Mouse (Mus musculus): ENCODE measurements at regions not wholly inside any gene's neighbourhood (a gene's known extent, or its start where the extent isn't known, plus 50 kb on each side); places are given as distances from the start of the nearest gene placed in this dataset.

DNA sequence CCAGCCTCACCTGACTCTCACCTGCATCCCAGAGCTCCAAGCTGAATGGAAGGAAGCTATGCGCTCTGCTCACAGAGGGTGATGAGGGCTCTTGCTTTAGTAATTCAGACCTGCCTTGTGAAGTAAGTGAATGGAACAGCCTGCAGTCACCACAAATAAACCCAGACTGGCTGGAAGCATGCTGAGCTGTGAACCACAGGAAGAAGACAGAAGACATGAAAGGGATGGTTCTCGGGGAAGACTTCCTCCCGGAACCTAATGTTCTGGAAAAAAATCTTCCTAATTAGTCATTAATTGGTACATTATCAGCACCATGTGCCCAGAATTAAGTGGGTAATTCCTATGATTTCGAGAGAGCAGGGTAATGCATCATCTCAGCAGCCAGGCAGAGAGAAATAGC lies 100.3 kb downstream of the Ets2 start:
- Histone ChIP-seq H3K9me3 (replicated peaks; ENCODE audit: control insufficient read depth, low read length) (no peaks in the 10 kb centered on the region), H3K4me2 (ENCODE audit: low read length) (no peak overlapping the region), H3K4me1 (ENCODE audit: control insufficient read depth, insufficient read depth, low read length) (no peaks in the 10 kb centered on the region), H3K36me3 (ENCODE audit: control insufficient read depth, insufficient read depth, low read length) (no peaks in the 10 kb centered on the region), H3K27me3 (replicated peaks; ENCODE audit: control insufficient read depth, insufficient read depth, low read length) (no peaks in the 10 kb centered on the region), H3K4me3 (ENCODE audit: low read depth, low read length) (no peak overlapping the region), H3K27ac (ENCODE audit: low read depth, low read length) (no peak overlapping the region), H3K9ac (ENCODE audit: low read length) (no peak overlapping the region)
- WGBS, result 30% methylated on average over 4 of the region's 4 CpGs
- DNase-seq (ENCODE audit: low spot score) (peak; percentile 24), ATAC-seq (no peak)

DNA sequence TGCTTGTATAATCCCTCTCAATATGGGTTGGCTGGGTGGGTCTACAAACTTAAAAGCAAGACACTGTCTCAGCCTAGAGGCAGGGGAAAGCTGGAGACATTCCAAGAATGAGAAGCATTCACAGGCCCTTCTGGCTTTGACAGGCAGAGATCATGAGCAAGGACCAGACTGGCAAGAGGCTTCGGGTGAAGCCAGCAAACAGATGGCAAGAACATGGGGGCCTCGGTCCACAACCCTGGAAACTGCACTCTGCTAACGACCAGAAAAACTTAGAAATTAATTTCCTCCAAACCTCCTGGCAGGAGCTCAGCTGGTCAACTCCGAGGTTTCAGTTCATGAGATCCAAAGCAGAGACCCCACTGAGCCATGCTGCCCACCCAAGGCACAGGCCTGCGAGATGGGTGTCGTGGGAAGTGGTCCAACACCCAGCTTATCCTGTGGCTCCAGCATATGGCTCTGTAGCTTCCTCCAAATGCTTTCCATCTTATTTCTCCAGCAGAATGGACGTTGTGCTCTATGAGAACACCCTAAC lies 99.1 kb downstream of the Ets2 start:
- Histone ChIP-seq H3K4me3 (ENCODE audit: low read depth, low read length) (no peak overlapping the region), H3K9ac (ENCODE audit: low read length) (no peak overlapping the region), H3K27me3 (replicated peaks; ENCODE audit: control insufficient read depth, insufficient read depth, low read length) (no peaks in the 10 kb centered on the region), H3K36me3 (ENCODE audit: control insufficient read depth, insufficient read depth, low read length) (no peaks in the 10 kb centered on the region), H3K4me2 (ENCODE audit: low read length) (no peak overlapping the region), H3K4me1 (ENCODE audit: control insufficient read depth, insufficient read depth, low read length) (no peaks in the 10 kb centered on the region), H3K9me3 (replicated peaks; ENCODE audit: control insufficient read depth, low read length) (no peaks in the 10 kb centered on the region), H3K27ac (ENCODE audit: low read depth, low read length) (no peak overlapping the region)
- WGBS, result 66% methylated on average over 7 of the region's 7 CpGs
- DNase-seq (ENCODE audit: low spot score) (peak; percentile 37), ATAC-seq (no peak)

DNA sequence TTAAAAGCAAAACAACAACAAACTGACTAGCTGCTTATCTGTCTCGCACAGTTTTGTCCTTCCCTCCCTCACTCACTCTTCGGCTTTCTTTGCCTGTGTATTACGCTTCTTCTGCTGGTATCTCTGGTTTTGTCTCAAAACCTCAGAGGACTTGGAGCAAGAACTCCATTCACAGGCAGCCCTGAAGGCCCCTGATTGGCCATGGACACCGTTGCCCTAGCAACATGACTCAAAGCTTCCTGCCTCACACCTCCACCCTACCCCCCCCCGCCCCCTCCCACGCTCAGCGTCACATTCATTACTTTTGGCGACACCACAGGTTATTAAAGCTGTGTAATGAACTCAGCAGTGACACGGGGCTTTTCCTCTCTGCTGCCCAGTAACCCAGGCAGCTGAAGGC lies 96.7 kb downstream of the Ets2 start:
- Histone ChIP-seq H3K9me3 (replicated peaks; ENCODE audit: control insufficient read depth, low read length) (no peaks in the 10 kb centered on the region), H3K27ac (ENCODE audit: low read depth, low read length) (no peak overlapping the region), H3K4me3 (ENCODE audit: low read depth, low read length) (no peak overlapping the region), H3K36me3 (ENCODE audit: control insufficient read depth, insufficient read depth, low read length) (no peaks in the 10 kb centered on the region), H3K4me1 (ENCODE audit: control insufficient read depth, insufficient read depth, low read length) (no peaks in the 10 kb centered on the region), H3K4me2 (ENCODE audit: low read length) (no peak overlapping the region), H3K9ac (ENCODE audit: low read length) (no peak overlapping the region), H3K27me3 (replicated peaks; ENCODE audit: control insufficient read depth, insufficient read depth, low read length) (no peaks in the 10 kb centered on the region)
- DNase-seq (ENCODE audit: low spot score) (no peak), ATAC-seq (no peak)
- 52% methylated on average over 9 of the region's 9 CpGs for WGBS

DNA sequence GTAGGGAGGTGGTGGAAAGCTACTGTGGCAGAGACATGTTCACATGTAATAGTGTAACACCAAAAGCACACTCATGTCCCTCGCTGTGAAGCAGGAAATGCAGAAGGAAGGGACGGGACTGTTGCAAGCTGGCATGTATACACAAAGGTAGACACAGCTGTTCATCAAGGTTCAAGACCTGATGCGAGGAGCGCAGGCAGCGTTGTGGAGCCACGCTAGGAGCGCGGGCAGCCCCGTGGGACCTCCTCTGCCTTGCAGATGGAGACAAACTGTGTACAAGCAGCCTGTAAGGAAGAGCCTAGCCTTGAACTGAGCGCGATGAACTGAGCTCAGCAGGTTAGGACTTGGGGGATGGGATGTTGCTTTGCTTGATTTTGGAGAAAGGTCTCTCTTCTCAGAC lies 96.2 kb downstream of the Ets2 start:
- H3K9ac ChIP-seq (ENCODE audit: low read length), result no peak overlapping the region
- 85% methylated on average over 11 of the region's 11 CpGs for WGBS

DNA sequence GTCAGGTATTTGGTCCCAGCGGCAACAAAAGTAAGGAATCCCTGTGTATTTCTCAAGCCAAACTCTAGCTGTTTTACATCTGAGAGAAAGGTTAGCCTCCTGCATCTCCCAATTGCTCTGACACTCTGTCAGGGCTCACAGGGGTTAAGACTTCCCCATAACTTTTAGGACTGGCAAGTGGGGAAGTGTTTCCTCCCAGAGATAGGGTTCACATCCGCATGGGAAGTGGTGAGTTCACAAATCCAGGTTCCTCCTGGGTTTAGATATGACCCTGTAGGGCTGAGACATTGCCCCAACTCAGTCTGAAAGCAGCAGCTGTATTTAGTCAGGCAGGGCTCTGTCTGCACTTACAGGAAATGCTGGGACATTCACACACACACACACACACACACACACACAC lies 95.3 kb downstream of the Ets2 start:
- H3K9me3 ChIP-seq (replicated peaks; ENCODE audit: control insufficient read depth, low read length), result no peaks in the 10 kb centered on the region
- no peak overlapping the region for H3K4me3 ChIP-seq (ENCODE audit: low read depth, low read length)
- no peaks in the 10 kb centered on the region for H3K36me3 ChIP-seq (ENCODE audit: control insufficient read depth, insufficient read depth, low read length)
- no peaks in the 10 kb centered on the region for H3K4me1 ChIP-seq (ENCODE audit: control insufficient read depth, insufficient read depth, low read length)
- H3K4me2 ChIP-seq (ENCODE audit: low read length), result no peak overlapping the region
- DNase-seq (ENCODE audit: low spot score) (no peak), ATAC-seq (no peak)
- H3K9ac ChIP-seq (ENCODE audit: low read length), result no peak overlapping the region
- H3K27ac ChIP-seq (ENCODE audit: low read depth, low read length), result 0 out of 2 replicates have a peak overlapping the region, but pooled peaks have one; percentile 5
- no peaks in the 10 kb centered on the region for H3K27me3 ChIP-seq (replicated peaks; ENCODE audit: control insufficient read depth, insufficient read depth, low read length)
- WGBS, result 87% methylated on average over 2 of the region's 2 CpGs

More for the DNA sequence above, 96.2 kb downstream of the Ets2 start:
- H3K27me3 ChIP-seq (replicated peaks; ENCODE audit: control insufficient read depth, insufficient read depth, low read length), result no peaks in the 10 kb centered on the region
- H3K4me3 ChIP-seq (ENCODE audit: low read depth, low read length), result no peak overlapping the region
- H3K9me3 ChIP-seq (replicated peaks; ENCODE audit: control insufficient read depth, low read length), result no peaks in the 10 kb centered on the region
- DNase-seq (ENCODE audit: low spot score), result no peak
- H3K4me1 ChIP-seq (ENCODE audit: control insufficient read depth, insufficient read depth, low read length), result no peaks in the 10 kb centered on the region
- ATAC-seq, result no peak
- no peaks in the 10 kb centered on the region for H3K36me3 ChIP-seq (ENCODE audit: control insufficient read depth, insufficient read depth, low read length)
- no peak overlapping the region for H3K27ac ChIP-seq (ENCODE audit: low read depth, low read length)
- H3K4me2 ChIP-seq (ENCODE audit: low read length), result no peak overlapping the region

DNA sequence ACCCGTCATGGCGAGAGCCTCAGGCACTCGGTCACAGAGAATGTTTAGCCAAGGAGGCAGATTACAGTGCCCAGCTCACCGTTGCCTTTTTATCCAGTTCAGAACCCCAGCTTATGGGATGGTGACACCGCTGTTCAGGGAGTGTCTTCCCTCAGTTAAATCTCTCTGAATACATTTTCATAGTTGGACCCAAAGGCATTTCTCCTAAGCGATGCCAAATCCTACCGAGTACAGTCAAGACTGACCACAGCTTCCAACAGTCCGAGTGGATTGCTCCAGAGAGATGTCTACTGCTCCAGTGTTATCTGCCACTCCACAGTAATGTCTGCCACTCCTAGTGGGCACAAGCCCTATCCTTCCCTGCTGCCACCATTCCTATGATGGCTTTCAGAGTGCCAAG lies 93.0 kb downstream of the Ets2 start:
- H3K4me3 ChIP-seq (ENCODE audit: low read depth, low read length), result no peak overlapping the region
- H3K9ac ChIP-seq (ENCODE audit: low read length), result no peak overlapping the region
- H3K36me3 ChIP-seq (ENCODE audit: control insufficient read depth, insufficient read depth, low read length), result no peaks in the 10 kb centered on the region
- no peak for ATAC-seq
- 84% methylated on average over 8 of the region's 8 CpGs for WGBS
- no peak overlapping the region for H3K4me2 ChIP-seq (ENCODE audit: low read length)
- H3K27me3 ChIP-seq (replicated peaks; ENCODE audit: control insufficient read depth, insufficient read depth, low read length), result no peaks in the 10 kb centered on the region
- H3K4me1 ChIP-seq (ENCODE audit: control insufficient read depth, insufficient read depth, low read length), result no peaks in the 10 kb centered on the region
- no peaks in the 10 kb centered on the region for H3K9me3 ChIP-seq (replicated peaks; ENCODE audit: control insufficient read depth, low read length)
- no peak overlapping the region for H3K27ac ChIP-seq (ENCODE audit: low read depth, low read length)
- DNase-seq (ENCODE audit: low spot score), result no peak

DNA sequence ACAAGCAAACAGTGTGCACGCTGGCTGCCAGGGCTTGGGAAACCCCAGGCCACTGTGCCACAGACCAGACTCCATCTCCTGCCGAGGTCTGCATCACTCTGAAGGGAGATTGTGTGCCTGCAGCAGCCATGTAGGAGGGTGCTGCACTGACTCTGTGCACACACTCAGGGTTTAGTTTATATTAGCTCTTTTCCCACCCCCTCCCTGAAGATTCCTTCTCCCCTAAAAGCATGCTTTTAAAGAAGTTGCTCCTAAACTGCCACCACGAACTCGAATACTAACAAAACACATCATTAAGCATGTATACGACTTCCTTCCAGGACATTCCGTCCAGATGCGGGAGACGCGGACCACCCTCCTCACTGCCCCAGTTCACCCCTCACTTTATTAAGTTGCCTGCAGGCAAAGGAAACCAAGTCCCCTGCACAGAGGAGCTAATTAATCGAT lies 92.4 kb downstream of the Ets2 start:
- DNase-seq (ENCODE audit: low spot score) (no peak), ATAC-seq (no peak)
- Histone ChIP-seq H3K4me3 (ENCODE audit: low read depth, low read length) (no peak overlapping the region), H3K9ac (ENCODE audit: low read length) (no peak overlapping the region), H3K9me3 (replicated peaks; ENCODE audit: control insufficient read depth, low read length) (no peaks in the 10 kb centered on the region), H3K4me1 (ENCODE audit: control insufficient read depth, insufficient read depth, low read length) (no peaks in the 10 kb centered on the region), H3K4me2 (ENCODE audit: low read length) (no peak overlapping the region), H3K36me3 (ENCODE audit: control insufficient read depth, insufficient read depth, low read length) (no peaks in the 10 kb centered on the region), H3K27ac (ENCODE audit: low read depth, low read length) (no peak overlapping the region), H3K27me3 (replicated peaks; ENCODE audit: control insufficient read depth, insufficient read depth, low read length) (no peaks in the 10 kb centered on the region)
- 72% methylated on average over 10 of the region's 10 CpGs for WGBS

DNA sequence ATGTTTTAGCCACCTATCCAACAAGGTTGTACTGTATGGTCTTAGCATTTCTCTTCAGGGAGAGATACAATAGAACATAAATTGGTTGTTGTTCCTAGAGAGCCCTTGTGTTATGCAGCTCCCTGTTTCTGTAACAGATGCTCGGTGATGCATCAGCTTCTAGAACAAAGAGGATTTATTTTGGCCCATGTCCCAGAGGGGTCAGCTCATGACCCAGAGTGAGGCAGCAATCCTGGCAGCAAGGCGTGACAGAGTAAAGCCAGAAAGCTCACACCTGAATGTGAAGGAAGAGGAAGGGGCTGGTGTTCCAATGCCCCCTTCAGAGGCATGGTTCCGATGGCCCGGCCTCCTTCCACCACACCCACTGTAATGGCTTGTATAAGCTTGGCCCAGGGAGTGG lies 88.8 kb downstream of the Ets2 start:
- Histone ChIP-seq H3K36me3 (ENCODE audit: control insufficient read depth, insufficient read depth, low read length) (no peaks in the 10 kb centered on the region), H3K27ac (ENCODE audit: low read depth, low read length) (no peak overlapping the region), H3K4me3 (ENCODE audit: low read depth, low read length) (no peak overlapping the region), H3K4me1 (ENCODE audit: control insufficient read depth, insufficient read depth, low read length) (no peaks in the 10 kb centered on the region), H3K27me3 (replicated peaks; ENCODE audit: control insufficient read depth, insufficient read depth, low read length) (no peaks in the 10 kb centered on the region), H3K9ac (ENCODE audit: low read length) (no peak overlapping the region), H3K9me3 (replicated peaks; ENCODE audit: control insufficient read depth, low read length) (no peaks in the 10 kb centered on the region), H3K4me2 (ENCODE audit: low read length) (no peak overlapping the region)
- 82% methylated on average over 4 of the region's 4 CpGs for whole genome bisulfite sequencing
- DNase-seq (ENCODE audit: low spot score), result no peak
- no peak for ATAC-seq

DNA sequence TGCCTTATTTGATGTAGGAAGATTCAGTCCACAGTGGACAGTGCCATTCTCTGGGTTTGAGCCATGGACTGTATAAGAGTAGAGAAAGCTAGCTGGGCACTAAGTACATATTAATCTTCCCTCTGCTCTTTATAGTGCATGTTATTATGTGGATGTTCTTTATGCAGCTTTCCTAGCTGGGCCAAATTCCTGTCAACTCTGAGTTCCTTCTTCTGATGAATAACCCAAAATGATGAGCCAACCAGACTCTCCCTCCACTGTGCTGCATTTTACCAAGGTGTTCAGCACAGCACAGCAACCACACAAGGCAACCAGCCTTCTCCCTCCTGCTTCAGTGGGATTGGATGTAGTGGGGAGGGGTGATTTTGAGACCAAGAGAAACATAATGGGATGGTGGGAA lies 87.7 kb downstream of the Ets2 start:
- Histone ChIP-seq H3K27me3 (replicated peaks; ENCODE audit: control insufficient read depth, insufficient read depth, low read length) (no peaks in the 10 kb centered on the region), H3K4me2 (ENCODE audit: low read length) (no peak overlapping the region), H3K9me3 (replicated peaks; ENCODE audit: control insufficient read depth, low read length) (no peaks in the 10 kb centered on the region), H3K27ac (ENCODE audit: low read depth, low read length) (no peak overlapping the region), H3K4me3 (ENCODE audit: low read depth, low read length) (no peak overlapping the region), H3K9ac (ENCODE audit: low read length) (no peak overlapping the region), H3K4me1 (ENCODE audit: control insufficient read depth, insufficient read depth, low read length) (no peaks in the 10 kb centered on the region), H3K36me3 (ENCODE audit: control insufficient read depth, insufficient read depth, low read length) (no peaks in the 10 kb centered on the region)
- DNase-seq (ENCODE audit: low spot score) (no peak), ATAC-seq (no peak)
